Mouse (Mus musculus) liver, adult (tissue): Measurements from ENCODE around the gene Rubcn.

ENCODE experiments used
- GATA4 ChIP-seq: IDR thresholded peaks from 2 replicates; pipeline ENCODE4 v1.6.1; 2014; ENCODE audit warnings: mild to moderate bottlenecking, low read length; ENCODE audit not compliant: insufficient replicate concordance

Rubcn gene

GRCm38 (mm10) chr16:32877343-32878156, at the start of gene Rubcn, which contains the start of gene Fyttd1:
Gene Rubcn (minus strand): TSS chr16:32877766.
Gene Fyttd1 (plus strand): TSS chr16:32877500.
- peak; percentile 50; the same call in 1 of the 2 replicates for TF ChIP-seq GATA4

GRCm38 (mm10) chr16:32927044-32927443, 49.5 kb upstream of the Rubcn start:
- no peak for TF ChIP-seq GATA4

GRCm38 (mm10) chr16:32915292-32916068, 37.9 kb upstream of the Rubcn start:
- no peak for TF ChIP-seq GATA4

- TF ChIP-seq GATA4: no peak; the same call in 1 of the 2 replicates
These were observed 36.6 kb upstream of the Rubcn start, which contains the start of gene Lrch3 for GRCm38 (mm10) chr16:32913937-32914881. Gene Lrch3 (plus strand): TSS chr16:32914100.

- no peak for TF ChIP-seq GATA4
These were observed 35.6 kb upstream of the Rubcn start for GRCm38 (mm10) chr16:32913212-32913611.

- peak; percentile 92; the same call in 1 of the 2 replicates for TF ChIP-seq GATA4
These were observed 29.2 kb upstream of the Rubcn start for GRCm38 (mm10) chr16:32906727-32907126.

- no peak for TF ChIP-seq GATA4
These were observed 28.6 kb upstream of the Rubcn start for GRCm38 (mm10) chr16:32906186-32906585.

- TF ChIP-seq GATA4: no peak
These were observed 24.5 kb upstream of the Rubcn start for GRCm38 (mm10) chr16:32902051-32902428.

- TF ChIP-seq GATA4: no peak
These were observed 23.9 kb upstream of the Rubcn start for GRCm38 (mm10) chr16:32901360-32902050.

- no peak for TF ChIP-seq GATA4
These were observed 18.6 kb upstream of the Rubcn start for GRCm38 (mm10) chr16:32896126-32896525.

- TF ChIP-seq GATA4: no peak
These were observed 12.3 kb upstream of the Rubcn start for GRCm38 (mm10) chr16:32889881-32890280.

GRCm38 (mm10) chr16:32887996-32888395, 10.4 kb upstream of the Rubcn start:
- no peak for TF ChIP-seq GATA4

- TF ChIP-seq GATA4: no peak
These were observed 4.0 kb upstream of the Rubcn start for GRCm38 (mm10) chr16:32881538-32881937.
